Mouse (Mus musculus) heart, adult 2 months (tissue): ENCODE measurements around the gene Fam222b. TPM values are rescaled to one million over a fixed set of nuclear protein-coding genes. Genes with fewer than 3 reads are reported as not detected.

Experiments used
- DNase-seq, 2 experiments: peaks; one replicate each; pipeline ENCODE4 v3.0.0; 2021
- H3K27ac ChIP-seq: fragments of 200-600 bp; 2 replicates; pipeline ENCODE4 v1.8.1; 2022
- H3K27me3 ChIP-seq: fragments of 200-500 bp; 2 replicates; pipeline ENCODE4 v1.6.1; 2012; ENCODE audit warnings: mild to moderate bottlenecking, low read length, inconsistent platforms, mixed read lengths; ENCODE audit not compliant: control insufficient read depth, insufficient read depth
- H3K36me3 ChIP-seq: fragments of 200-500 bp; 2 replicates; pipeline ENCODE4 v1.6.1; 2012; ENCODE audit warnings: low read length, inconsistent platforms; ENCODE audit not compliant: control insufficient read depth, insufficient read depth
- H3K4me1 ChIP-seq: fragments of 200-500 bp; 2 replicates; pipeline ENCODE4 v1.6.1; 2011; ENCODE audit warnings: low read length; ENCODE audit not compliant: control insufficient read depth, insufficient read depth
- H3K4me3 ChIP-seq: fragments of 200-600 bp; 2 replicates; pipeline ENCODE4 v1.8.1; 2022
- H3K79me2 ChIP-seq: fragments of 200-500 bp; replicated peaks from 2 replicates; pipeline ENCODE4 v1.6.1; 2012; ENCODE audit warnings: mild to moderate bottlenecking, inconsistent platforms, low read length, moderate library complexity, mixed read lengths; ENCODE audit not compliant: control insufficient read depth, insufficient read depth
- H3K9ac ChIP-seq: fragments of 200-500 bp; 2 replicates; pipeline ENCODE4 v1.6.1; 2012; ENCODE audit warnings: low read depth, mild to moderate bottlenecking, control low read depth, inconsistent platforms, low read length, mixed read lengths
- CTCF ChIP-seq: fragments of 200-600 bp; IDR thresholded peaks from 2 replicates; pipeline ENCODE4 v1.8.1; 2022; ENCODE audit warnings: antibody characterized with exemption, mild to moderate bottlenecking, moderate library complexity
- EP300 ChIP-seq: fragments of 200-500 bp; IDR thresholded peaks from 2 replicates; pipeline ENCODE4 v1.6.1; 2011; ENCODE audit warnings: low read depth, low read length, control low read depth; ENCODE audit not compliant: insufficient read depth
- POLR2A ChIP-seq: fragments of 200-500 bp; IDR thresholded peaks from 2 replicates; pipeline ENCODE4 v1.6.1; 2011; ENCODE audit warnings: mild to moderate bottlenecking, low read depth, low read length, control low read depth; ENCODE audit not compliant: insufficient read depth
- WGBS: fragments of 180-500 bp; shearing (Covaris S2); methylation state at CpG from one replicate; pipeline ENCODE4 v1.1.7; 2018; 5-methylcytosine and 5-hydroxymethylcytosine counted together
- intact Hi-C: fragments of 180-260 bp; cut with DNase I; formaldehyde crosslinking; loops from one replicate; pipeline ENCODE4 v1.15.1; 2025
- polyA plus RNA-seq: library from polyadenylated mRNA; depleted of rRNA; stranded (reverse); fragments of >200 nt; gene quantifications from 2 replicates; pipeline ENCODE4 v1.2.3, GENCODE M21; 2012
- total RNA-seq, 2 experiments: library from RNA; stranded (reverse); gene quantifications; 2 replicates each; pipeline ENCODE4 v1.2.3; 2021

Fam222b gene
- total and polyA plus RNA-seq, 3 experiments: 10.4 to 12.6 (median 11.4) TPM

- peak overlapping the region; percentile 64 for H3K27ac ChIP-seq
- peaks cover 16% of the 10 kb centered on the region for H3K36me3 ChIP-seq
- peaks cover 6% of the 10 kb centered on the region for H3K79me2 ChIP-seq
- WGBS: 10% methylated on average over 19 of the region's 19 CpGs
- intact Hi-C loops: no loop called here
- H3K4me1 ChIP-seq: peaks cover 6% of the 10 kb centered on the region
- peak overlapping the region; percentile 72 for H3K4me3 ChIP-seq
- peak overlapping the region; percentile 64 for H3K9ac ChIP-seq
- H3K27me3 ChIP-seq: no peaks in the 10 kb centered on the region
- TF ChIP-seq POLR2A (no peak), EP300 (no peak), CTCF (no peak)
- DNase-seq: no peak
Measured at GRCm38 (mm10) chr11:78114676-78115366, 20.4 kb downstream of the Fam222b start.

DNA sequence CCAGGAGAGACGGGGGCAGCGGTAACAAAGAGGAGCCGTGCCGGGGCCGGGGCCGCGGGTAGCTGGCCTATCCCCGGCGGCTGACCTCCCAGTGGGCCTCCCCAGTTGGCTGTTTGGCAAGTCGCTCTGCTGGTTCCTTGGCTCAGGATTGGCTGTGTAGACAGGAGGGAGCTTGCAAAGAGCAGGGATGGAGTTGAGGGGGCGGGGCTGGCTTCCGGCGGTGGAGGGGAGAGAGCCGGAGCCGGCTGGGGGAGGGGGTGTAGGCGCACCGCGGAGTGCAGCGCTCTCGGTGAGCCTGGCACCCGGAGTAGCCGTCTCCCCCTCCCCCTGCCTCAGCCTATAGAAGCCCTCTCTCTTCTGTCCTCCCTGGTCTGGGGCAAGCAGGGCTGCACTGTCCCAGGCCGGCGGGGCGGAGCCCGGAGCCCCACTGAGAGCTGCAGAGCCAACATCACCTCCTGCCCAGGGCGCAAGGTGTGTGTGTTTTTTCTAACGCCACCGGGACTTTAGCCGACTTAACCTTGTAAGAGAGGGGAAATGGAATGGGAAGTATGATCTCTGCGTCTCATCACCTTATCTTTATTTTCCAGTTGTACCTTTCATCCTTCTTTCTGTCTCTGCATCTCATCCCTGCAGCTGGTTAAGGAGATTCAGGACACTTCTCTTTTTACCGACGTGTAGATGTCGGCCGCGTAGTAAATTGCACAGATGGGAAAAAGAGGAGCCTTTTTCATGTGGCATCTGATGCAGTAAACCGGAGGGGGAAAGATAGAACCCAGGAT is 21.1 kb downstream of the Fam222b start:
- intact Hi-C loops: loop anchor here (2.0 kb wide), 1 partner anchor 19 kb away; no protein-coding TSS in a partner anchor
- H3K9ac ChIP-seq: peak overlapping the region; percentile 79
- WGBS: 4% methylated on average over 36 of the region's 37 CpGs
- peak overlapping the region; percentile 72 for H3K4me3 ChIP-seq
- peaks cover 7% of the 10 kb centered on the region for H3K79me2 ChIP-seq
- H3K4me1 ChIP-seq: peaks cover 12% of the 10 kb centered on the region
- DNase-seq: peak; percentile 89 to 94
- H3K27ac ChIP-seq: peak overlapping the region; percentile 64
- H3K36me3 ChIP-seq: peaks cover 20% of the 10 kb centered on the region
- H3K27me3 ChIP-seq: no peaks in the 10 kb centered on the region
- TF ChIP-seq POLR2A (no peak), EP300 (no peak), CTCF (no peak)

DNA sequence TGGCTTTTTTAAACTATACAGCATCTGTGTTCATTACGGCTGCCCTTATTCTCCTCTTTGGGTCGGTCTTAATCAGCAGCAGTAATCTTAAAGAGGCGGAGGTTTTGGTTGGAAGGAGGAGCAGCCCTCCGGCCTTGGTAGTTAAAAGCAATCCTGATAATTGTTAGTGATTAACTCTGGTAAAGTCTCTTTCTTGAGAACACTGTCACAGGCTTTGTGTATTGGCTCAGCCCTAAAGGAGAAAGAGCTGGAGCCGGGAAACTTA is 21.6 kb downstream of the Fam222b start:
- intact Hi-C loops: loop anchor here (2.0 kb wide), 1 partner anchor 19 kb away; no protein-coding TSS in a partner anchor
- Histone ChIP-seq H3K36me3 (peaks cover 23% of the 10 kb centered on the region), H3K27ac (no peak overlapping the region; the same call in 1 of the 2 replicates), H3K9ac (peak overlapping the region; percentile 79; the same call in 1 of the 2 replicates), H3K27me3 (no peaks in the 10 kb centered on the region), H3K4me1 (peaks cover 12% of the 10 kb centered on the region), H3K4me3 (no peak overlapping the region), H3K79me2 (peaks cover 7% of the 10 kb centered on the region)
- DNase-seq: no peak
- WGBS: 37% methylated on average over 5 of the region's 5 CpGs
- TF ChIP-seq CTCF (no peak), POLR2A (no peak), EP300 (no peak)

DNA sequence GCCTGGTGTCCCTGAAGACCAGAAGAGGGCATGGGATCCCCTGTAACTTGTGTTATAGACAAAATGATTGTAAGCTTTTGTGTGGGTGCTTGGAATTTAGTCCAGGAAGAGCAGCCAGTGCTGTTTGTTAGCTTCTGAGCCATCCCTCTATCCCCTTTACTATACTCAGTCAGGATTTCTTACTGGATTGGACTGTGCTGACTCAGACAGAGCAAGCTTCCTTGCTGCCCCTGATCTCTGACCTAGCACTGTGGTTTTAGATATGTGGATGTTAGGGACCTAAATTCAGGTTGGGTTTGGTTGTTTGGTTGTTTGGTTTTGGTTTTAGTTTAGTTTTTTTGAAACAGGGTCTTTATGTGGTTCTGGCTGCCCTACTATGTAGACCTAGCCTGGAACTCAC is 24.0 kb downstream of the Fam222b start:
- Histone ChIP-seq H3K9ac (no peak overlapping the region), H3K4me3 (no peak overlapping the region), H3K27ac (no peak overlapping the region), H3K79me2 (peaks cover 7% of the 10 kb centered on the region), H3K4me1 (peaks cover 19% of the 10 kb centered on the region), H3K27me3 (no peaks in the 10 kb centered on the region), H3K36me3 (peaks cover 27% of the 10 kb centered on the region)
- TF ChIP-seq EP300: no peak
- TF ChIP-seq POLR2A: no peak
- no peak for TF ChIP-seq CTCF
- no peak for DNase-seq
- intact Hi-C loops: no loop called here

GRCm38 (mm10) chr11:78119898-78120297 is 25.4 kb downstream of the Fam222b start:
- Histone ChIP-seq H3K4me3 (no peak overlapping the region), H3K27me3 (no peaks in the 10 kb centered on the region), H3K79me2 (peaks cover 7% of the 10 kb centered on the region), H3K27ac (no peak overlapping the region; the same call in 1 of the 2 replicates), H3K9ac (peak overlapping the region; percentile 28; the same call in 1 of the 2 replicates), H3K4me1 (peaks cover 17% of the 10 kb centered on the region), H3K36me3 (peaks cover 26% of the 10 kb centered on the region)
- 23% methylated on average over 8 of the region's 8 CpGs for WGBS
- no peak for DNase-seq
- TF ChIP-seq POLR2A (no peak), CTCF (no peak), EP300 (no peak)
- intact Hi-C loops: no loop called here

- H3K4me1 ChIP-seq: peaks cover 19% of the 10 kb centered on the region
- TF ChIP-seq POLR2A (no peak), EP300 (no peak), CTCF (no peak)
- no peak overlapping the region for H3K9ac ChIP-seq
- peak overlapping the region; percentile 36 for H3K27ac ChIP-seq
- no peak overlapping the region for H3K4me3 ChIP-seq
- 20% methylated on average over 5 of the region's 5 CpGs for WGBS
- intact Hi-C loops: no loop called here
- peaks cover 26% of the 10 kb centered on the region for H3K36me3 ChIP-seq
- no peak for DNase-seq
- peaks cover 4% of the 10 kb centered on the region for H3K79me2 ChIP-seq
- no peaks in the 10 kb centered on the region for H3K27me3 ChIP-seq
Measured at GRCm38 (mm10) chr11:78121176-78121575, 26.7 kb downstream of the Fam222b start.
